Comparison of ENCODE assay signal across 8 mouse cellular contexts in the genomic region with DNA sequence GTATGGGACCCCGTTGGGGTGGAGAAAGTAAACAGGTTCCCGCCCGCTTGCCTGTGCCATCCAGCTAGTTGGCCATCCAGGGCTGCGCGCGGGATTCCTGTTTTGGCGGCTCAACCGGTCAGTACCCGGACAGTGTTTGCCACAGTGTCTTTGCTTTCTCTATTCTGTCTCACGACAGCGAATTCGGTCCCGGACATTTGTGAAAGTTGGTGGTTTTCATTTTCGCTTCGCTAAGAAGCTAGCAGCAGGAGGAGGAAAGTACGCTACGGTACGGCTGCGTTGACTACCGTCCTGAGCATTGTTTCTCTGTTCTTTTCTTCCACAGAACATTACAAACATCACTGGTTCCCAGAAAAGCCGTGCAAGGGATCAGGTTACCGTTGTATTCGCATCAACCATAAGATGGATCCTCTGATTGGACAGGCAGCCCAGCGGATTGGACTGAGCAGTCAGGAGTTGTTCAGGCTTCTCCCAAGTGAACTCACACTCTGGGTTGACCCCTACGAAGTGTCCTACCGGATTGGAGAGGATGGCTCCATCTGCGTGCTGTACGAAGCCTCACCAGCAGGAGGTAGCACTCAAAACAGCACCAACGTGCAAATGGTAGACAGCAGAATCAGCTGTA. TPM values are rescaled to one million over a fixed set of nuclear protein-coding genes. Genes with fewer than 3 reads are reported as not detected.
DNase-seq lines count a peak whose midpoint lies in the region; ATAC-seq lines count a peak whose summit lies in the region.

No protein-coding gene starts in this region.

- H3K27me3 ChIP-seq in embryonic facial prominence, embryonic 12.5 days, result no peaks in the 10 kb centered on the region
- H3K27me3 ChIP-seq in limb, embryonic 11.5 days (ENCODE audit: control insufficient read depth, insufficient read depth, low read length), result no peaks in the 10 kb centered on the region
- H3K27me3 ChIP-seq in midbrain, embryonic 12.5 days, result no peaks in the 10 kb centered on the region

- H3K4me2 ChIP-seq in embryonic facial prominence, embryonic 12.5 days (replicated peaks), result peak overlapping the region; percentile 48
- peak overlapping the region; percentile 38 for H3K4me2 ChIP-seq in limb, embryonic 11.5 days (ENCODE audit: low read depth, severe bottlenecking)
- H3K4me2 ChIP-seq in midbrain, embryonic 12.5 days (replicated peaks), result peak overlapping the region; percentile 54

- H3K36me3 ChIP-seq in embryonic facial prominence, embryonic 12.5 days, result peaks cover 23% of the 10 kb centered on the region
- H3K36me3 ChIP-seq in limb, embryonic 11.5 days (ENCODE audit: control insufficient read depth, insufficient read depth, low read length), result no peaks in the 10 kb centered on the region
- H3K36me3 ChIP-seq in midbrain, embryonic 12.5 days, result peaks cover 21% of the 10 kb centered on the region

- H3K27ac ChIP-seq in embryonic facial prominence, embryonic 12.5 days, result peak overlapping the region; percentile 96
- H3K27ac ChIP-seq in limb, embryonic 11.5 days (replicated peaks; ENCODE audit: low read depth, low read length), result peak overlapping the region; percentile 93
- peak overlapping the region; percentile 95 for H3K27ac ChIP-seq in midbrain, embryonic 12.5 days (replicated peaks)

- peak; percentile 48; the same call in 1 of the 2 replicates for ATAC-seq in embryonic facial prominence, embryonic 12.5 days (ENCODE audit: insufficient number of reproducible peaks, insufficient read depth, low FRiP score, low TSS enrichment)
- no peak; the same call in 1 of the 2 replicates for ATAC-seq in limb, embryonic 11.5 days (ENCODE audit: insufficient number of reproducible peaks, low FRiP score, low TSS enrichment, low read depth)
- peak; percentile 10; the same call in 1 of the 2 replicates for ATAC-seq in midbrain, embryonic 12.5 days (ENCODE audit: low FRiP score, low read depth)

- no peaks in the 10 kb centered on the region for H3K9me3 ChIP-seq in embryonic facial prominence, embryonic 12.5 days
- H3K9me3 ChIP-seq in limb, embryonic 11.5 days (ENCODE audit: control insufficient read depth, low read length), result no peaks in the 10 kb centered on the region
- no peaks in the 10 kb centered on the region for H3K9me3 ChIP-seq in midbrain, embryonic 12.5 days

- peak overlapping the region; percentile 100 for H3K9ac ChIP-seq in embryonic facial prominence, embryonic 12.5 days
- H3K9ac ChIP-seq in limb, embryonic 11.5 days (ENCODE audit: low read length), result peak overlapping the region; percentile 98
- peak overlapping the region; percentile 100 for H3K9ac ChIP-seq in midbrain, embryonic 12.5 days (replicated peaks)

- WGBS in embryonic facial prominence, embryonic 12.5 days, result under 1% methylated on average over 29 of the region's 29 CpGs
- WGBS in limb, embryonic 11.5 days, result under 1% methylated on average over 29 of the region's 29 CpGs
- WGBS in midbrain, embryonic 12.5 days, result under 1% methylated on average over 29 of the region's 29 CpGs

- peak overlapping the region; percentile 99 for H3K4me3 ChIP-seq in embryonic facial prominence, embryonic 12.5 days
- H3K4me3 ChIP-seq in limb, embryonic 11.5 days (ENCODE audit: low read depth, low read length), result peak overlapping the region; percentile 99
- peak overlapping the region; percentile 90 for H3K4me3 ChIP-seq in midbrain, embryonic 12.5 days

- peaks cover 25% of the 10 kb centered on the region for H3K4me1 ChIP-seq in embryonic facial prominence, embryonic 12.5 days
- H3K4me1 ChIP-seq in limb, embryonic 11.5 days (ENCODE audit: control insufficient read depth, insufficient read depth, low read length), result peaks cover 9% of the 10 kb centered on the region; the same call in 1 of the 2 replicates
- H3K4me1 ChIP-seq in midbrain, embryonic 12.5 days, result peaks cover 36% of the 10 kb centered on the region

- DNase-seq in 3134 (ENCODE audit: extremely low read depth, insufficient read length, low spot score), result peak; percentile 59
- peak; percentile 68 for DNase-seq in adrenal gland, postnatal 25 days
- DNase-seq in heart, adult 18-20 months, result peak; percentile 87 to 89
- DNase-seq in kidney, adult 18-20 months, result peak; percentile 83
- DNase-seq in limb, embryonic 11.5 days (ENCODE audit: low spot score), result peak; percentile 76
- peak; percentile 73 for DNase-seq in spleen, adult 12 weeks (ENCODE audit: low spot score)

RNA-seq across cellular contexts. Expression of gene Btg1, which starts 1.3 kb away (rescaled TPM):
- total RNA-seq in adrenal gland, postnatal 25 days (2021), result 69.6 and 85.8 TPM in 2 replicates
- polyA plus RNA-seq in embryonic facial prominence, embryonic 12.5 days (2016; fragmentation: Nextera tagmentation; extraction: Ambion mirVana), result 70.3 and 71.9 TPM in 2 replicates
- total RNA-seq in heart, adult 18-20 months (2021), result 10 to 100 TPM; 34.2 to 43.1 TPM
- polyA plus RNA-seq in limb, embryonic 11.5 days (2014; fragmentation: Nextera tagmentation; extraction: Ambion mirVana), result 49.8 and 50.8 TPM in 2 replicates
- polyA plus RNA-seq in midbrain, embryonic 12.5 days (2016; fragmentation: Nextera tagmentation; extraction: Ambion mirVana), result 55.8 and 63.5 TPM in 2 replicates
